Mouse (Mus musculus) gastrocnemius, postnatal 36 days (tissue): ENCODE data around the gene Clic5. TPM values are rescaled to one million over a fixed set of nuclear protein-coding genes. Genes with fewer than 3 reads are reported as not detected.
A peak's percentile ranks its signal among the peaks of the same experiment; 100 is the strongest.
"Not testable (repeated sequence)": the region's sequence is repeated elsewhere in the genome, so short reads cannot be mapped to it uniquely, and the experiment has no call there.

Experiments used
- DNase-seq, 2 experiments: peaks; one replicate each; pipeline ENCODE4 v3.0.0; 2022
- intact Hi-C: fragments of 180-260 bp; cut with DNase I; formaldehyde crosslinking; loops from one replicate; pipeline ENCODE4 v1.15.1; 2025
- long read RNA-seq, 2 experiments: library from polyadenylated mRNA; stranded (forward); transcript quantifications; one replicate each; pipeline ENCODE4 v2.0.0; 2021
- total RNA-seq, 2 experiments: library from RNA; stranded (reverse); gene quantifications; 2 replicates each; pipeline ENCODE4 v1.2.3; 2021

Clic5 gene
- total RNA-seq: 100 to 1,000 TPM; 138 to 144 TPM
- long read RNA-seq, experiment 1, full-length matches to known transcripts: 34 of 75 reads
- long read RNA-seq, experiment 1, partial matches to known transcripts: 2 of 75 reads
- long read RNA-seq, experiment 1, other reads (novel, unspliced or antisense): 39 of 75 reads
- long read RNA-seq, experiment 2, full-length matches to known transcripts: 43 of 81 reads
- long read RNA-seq, experiment 2, partial matches to known transcripts: 1 of 81 reads
- long read RNA-seq, experiment 2, other reads (novel, unspliced or antisense): 37 of 81 reads

DNA sequence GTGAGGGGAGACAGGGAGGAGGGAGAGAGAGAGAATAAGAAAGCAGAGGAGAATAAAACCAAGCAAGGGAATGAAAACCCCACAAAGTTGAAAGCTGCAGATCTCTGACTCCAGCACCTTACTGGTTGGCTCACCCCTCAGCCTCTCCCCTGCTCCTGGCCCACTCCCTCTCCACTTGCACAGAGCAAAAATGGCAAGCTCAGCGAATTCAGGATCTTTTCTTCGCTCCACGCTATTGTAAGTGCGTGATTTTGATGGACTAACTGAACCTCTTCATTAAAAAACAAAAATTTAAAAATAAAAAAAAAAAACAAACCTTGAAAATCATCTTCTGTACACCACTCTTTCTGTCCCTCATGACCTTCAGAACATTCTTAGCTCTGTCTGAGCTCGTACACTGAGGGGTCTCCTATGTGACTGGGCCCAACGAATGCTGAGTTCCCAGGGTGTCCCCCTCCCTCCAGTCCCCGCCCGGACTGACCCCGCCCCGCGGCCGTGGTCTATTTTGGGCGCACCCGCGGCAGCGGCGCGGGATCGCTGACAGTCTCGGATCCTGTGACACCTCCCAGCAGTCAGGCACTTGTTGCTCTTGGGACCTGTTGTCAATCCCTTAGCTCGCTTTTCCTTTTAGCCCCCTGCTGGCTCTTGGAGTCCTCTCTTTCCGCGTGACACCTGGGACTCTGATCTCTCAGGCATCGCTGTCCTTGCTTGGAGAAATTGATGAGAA lies at the start of gene Clic5:
Clic5 (plus strand) TSS at position 543 of the 727 bp plus-strand sequence.
- intact Hi-C loops: loop anchor here (2.0 to 5.0 kb wide), 2 partner anchors 36 to 69 kb away; no protein-coding TSS in a partner anchor

DNA sequence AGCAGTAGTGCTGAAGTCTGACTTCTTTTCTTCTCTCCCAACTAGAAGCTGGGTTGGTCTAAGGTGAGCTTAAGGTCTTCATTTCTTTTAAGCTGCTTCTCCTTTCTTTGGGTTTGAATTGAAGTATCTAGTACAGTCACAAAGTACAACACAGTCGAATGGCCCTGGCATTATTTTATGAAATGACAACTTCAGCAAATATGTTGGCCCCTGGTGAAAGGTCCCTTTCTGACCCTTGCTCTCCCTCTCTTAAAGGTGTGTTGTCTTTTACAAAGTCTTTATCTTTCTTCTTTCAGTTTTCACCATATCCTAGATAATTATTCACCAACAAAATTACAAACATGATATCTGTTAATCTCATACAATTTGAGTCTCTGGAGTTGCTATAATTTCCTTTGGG lies 42.6 kb upstream of the Clic5 start:
- DNase-seq: no peak
- intact Hi-C loops: no loop called here

More for the DNA sequence above, at the start of gene Clic5:
- DNase-seq: peak; percentile 67 to 70

DNA sequence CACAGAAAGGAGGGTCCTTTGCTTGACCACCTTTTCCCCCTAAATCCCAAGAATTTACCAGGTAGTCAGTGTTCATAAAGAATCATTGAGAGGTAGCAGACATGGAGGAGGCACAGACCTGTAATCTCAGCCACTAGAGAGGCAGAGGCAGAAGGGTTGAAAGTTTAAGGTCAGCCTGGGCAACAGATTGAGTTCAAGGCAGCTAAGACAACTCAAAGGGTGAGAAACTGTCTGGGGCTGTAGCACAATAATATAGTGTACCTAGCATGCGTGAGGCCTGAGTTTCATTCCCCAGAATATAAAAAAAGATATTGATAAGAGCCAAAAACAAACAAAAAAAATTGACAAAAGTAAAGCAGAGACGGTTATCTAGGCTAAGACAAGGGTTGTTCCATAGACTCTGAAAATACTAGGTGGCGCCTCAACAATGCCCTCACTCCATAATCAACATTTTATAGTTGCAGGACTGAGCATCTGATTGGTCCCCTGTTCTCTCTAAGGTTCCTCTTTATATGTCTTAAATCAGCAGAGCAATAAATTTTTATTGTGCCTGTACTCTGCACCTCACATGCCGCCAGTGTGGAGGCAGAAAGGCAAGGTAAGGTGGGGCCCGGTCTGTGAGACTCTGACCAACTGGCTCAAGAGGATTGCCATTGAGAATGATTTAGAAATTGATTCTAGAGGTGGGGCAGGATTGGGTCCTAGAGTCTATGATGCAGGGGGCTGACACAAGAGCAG lies 40.1 kb upstream of the Clic5 start:
- DNase-seq: no peak
- intact Hi-C loops: no loop called here

DNA sequence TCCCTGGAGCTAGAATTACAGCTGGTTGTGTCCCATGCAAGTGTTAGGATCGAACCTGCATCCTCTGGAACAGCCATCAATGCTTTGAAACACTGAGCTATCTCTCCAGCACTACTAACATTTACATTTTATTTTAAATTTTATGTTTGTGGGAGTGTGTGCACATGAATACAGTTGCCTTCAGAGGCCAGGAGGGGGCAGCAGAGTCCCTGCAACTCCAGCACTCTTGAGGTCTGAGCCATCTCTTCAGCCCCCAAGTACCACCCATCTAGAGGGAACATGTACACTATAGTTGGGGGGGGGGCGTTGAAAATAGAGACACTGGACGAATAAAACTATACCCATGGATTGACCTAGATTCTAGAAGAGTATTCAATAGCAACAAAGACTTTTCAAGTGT lies 37.3 kb upstream of the Clic5 start:
- DNase-seq: peak in 1 of 2 experiments; percentile 43
- intact Hi-C loops: loop anchor here (2.0 to 5.0 kb wide), 2 partner anchors 36 to 104 kb away; partner anchors contain the start of gene Clic5

DNA sequence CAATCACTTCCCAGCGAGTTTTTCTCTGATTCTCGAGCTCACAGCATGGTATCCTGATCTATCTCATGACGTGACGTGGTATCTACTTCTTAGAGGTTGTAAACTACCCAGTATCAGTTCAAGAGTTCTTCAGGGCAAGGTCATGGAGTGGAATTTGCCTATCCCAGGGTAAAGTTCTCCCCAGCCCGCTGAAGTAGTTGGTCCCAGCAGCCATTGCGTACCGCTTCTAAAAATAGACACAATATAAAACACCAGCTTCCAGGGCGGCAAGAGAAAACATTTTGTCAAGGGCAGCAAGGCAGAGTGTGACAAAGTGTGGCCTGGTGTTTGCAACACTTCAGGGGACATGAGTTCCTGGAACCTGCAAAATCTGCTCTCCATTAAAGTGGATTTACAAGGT lies 36.5 kb upstream of the Clic5 start:
- no peak for DNase-seq
- intact Hi-C loops: loop anchor here (2.0 to 5.0 kb wide), 2 partner anchors 35 to 103 kb away; partner anchors contain the start of gene Clic5

DNA sequence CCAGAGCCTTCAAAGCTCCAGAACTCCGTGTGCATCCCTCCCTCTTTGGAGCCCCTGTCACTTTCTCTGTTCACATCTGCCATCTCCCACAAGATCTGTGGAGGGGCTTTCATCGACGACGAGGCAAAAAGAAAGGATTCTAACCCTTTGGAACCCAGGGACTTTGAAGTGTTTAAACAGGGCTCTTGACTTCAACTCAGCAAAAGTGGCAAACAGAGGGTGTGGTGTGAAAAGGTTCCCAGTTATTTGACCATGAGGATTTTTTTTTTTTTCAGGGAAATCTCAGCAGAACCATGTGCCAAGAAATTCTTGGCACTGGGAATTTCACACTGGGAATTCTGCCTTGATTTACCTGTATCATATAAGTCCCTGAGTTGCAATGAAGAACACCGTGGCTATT lies 34.5 kb upstream of the Clic5 start:
- DNase-seq: no peak
- intact Hi-C loops: loop anchor here (5.0 kb wide), 1 partner anchor 33 kb away; the partner anchor contains the start of gene Clic5

DNA sequence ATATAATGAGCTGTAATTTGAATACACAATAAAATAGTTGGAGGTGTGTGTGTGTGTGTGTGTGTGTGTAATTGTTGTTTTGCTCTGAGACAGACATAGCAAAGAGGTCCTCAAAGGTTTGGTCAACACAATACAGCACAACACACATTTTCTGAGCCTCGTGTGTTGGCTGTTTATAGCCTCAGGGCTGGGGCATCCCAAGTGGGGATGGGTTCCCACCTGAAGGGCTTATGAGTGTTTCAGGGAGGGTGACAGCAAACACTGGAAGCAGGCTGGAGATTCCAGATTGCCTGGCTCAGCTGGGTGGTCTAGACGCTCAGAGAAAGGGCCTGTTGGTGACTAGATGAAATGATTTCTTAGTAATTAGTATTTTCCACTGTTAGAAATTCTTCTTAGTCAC lies 33.2 kb upstream of the Clic5 start:
- intact Hi-C loops: no loop called here
- no peak for DNase-seq

DNA sequence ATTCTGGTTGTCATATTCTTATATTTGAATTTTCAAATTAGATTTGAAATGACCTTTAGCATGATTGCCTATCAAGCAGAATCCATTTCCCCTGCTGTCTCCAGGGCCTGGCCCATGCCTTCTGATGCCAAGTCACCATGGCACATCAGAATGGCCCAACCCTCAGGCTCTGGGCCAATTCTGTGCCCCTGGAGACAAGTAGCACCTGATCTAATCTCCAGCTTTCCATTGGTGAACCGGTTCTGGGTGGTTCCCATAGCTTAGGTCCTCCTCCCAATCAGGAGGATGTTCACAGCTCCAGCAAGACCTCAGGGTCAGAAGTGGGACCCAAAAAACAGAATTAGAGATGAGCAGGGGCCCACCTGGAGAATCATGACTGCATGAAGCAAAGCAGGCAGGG lies 30.2 kb upstream of the Clic5 start:
- intact Hi-C loops: no loop called here
- DNase-seq: no peak

DNA sequence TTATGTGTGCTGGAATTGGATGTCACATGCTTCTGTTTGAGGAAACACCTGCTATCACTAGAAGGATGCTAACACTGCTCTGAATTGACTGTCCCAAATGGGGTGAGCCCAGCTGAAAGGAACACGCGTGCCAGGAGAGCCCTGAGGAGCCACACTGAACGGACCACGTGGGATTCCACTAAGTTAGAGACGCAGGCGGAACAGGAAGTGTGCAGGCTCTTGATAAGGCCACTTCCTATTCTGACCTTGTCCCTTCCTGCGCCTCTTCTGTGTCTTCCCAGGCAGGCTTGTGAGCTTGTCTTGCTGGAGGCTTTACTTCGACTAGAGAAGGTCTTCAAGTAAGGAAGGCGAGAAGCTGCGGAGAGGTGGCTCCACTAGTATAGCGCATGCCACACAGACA lies 27.9 kb upstream of the Clic5 start:
- no peak for DNase-seq
- intact Hi-C loops: no loop called here

DNA sequence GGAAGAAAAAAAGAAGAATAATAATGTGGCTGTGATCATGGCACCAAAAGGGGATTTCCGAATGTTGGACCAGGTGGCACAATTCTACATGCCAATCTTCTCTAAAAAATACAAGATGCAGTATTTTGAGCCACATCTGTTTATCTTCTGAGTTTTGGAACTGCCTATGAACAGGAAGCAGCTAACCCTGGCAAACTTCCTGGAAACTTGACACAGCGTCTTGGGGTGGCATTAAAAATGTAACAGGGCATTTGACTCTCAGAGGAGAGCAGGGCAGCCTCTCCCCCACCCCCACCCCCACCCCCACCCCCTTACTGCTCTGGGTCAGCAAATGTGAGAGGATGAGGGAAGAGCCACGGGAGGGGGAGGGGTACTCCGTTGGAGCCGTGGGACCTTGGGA lies 25.9 kb upstream of the Clic5 start:
- intact Hi-C loops: no loop called here
- DNase-seq: no peak

DNA sequence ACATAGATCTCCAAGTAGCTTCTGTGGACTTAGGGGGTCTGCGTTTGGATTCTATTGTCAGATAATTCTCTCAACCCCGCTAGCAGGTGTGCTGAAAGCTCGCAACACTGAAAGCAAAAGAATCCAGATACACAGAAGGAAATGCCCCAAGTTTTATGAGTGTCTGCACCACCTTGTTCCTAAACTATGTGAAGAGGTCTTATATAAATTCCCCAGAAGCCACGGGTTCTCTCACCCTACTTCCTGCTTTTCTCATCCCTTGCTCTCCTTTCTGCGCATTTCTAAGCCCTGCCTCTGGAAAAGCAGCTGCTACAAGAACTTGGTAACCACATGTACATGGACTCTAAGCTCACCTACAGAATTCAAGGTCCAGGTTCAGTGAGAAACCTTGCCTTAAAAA lies 25.4 kb upstream of the Clic5 start:
- DNase-seq: no peak
- intact Hi-C loops: no loop called here

DNA sequence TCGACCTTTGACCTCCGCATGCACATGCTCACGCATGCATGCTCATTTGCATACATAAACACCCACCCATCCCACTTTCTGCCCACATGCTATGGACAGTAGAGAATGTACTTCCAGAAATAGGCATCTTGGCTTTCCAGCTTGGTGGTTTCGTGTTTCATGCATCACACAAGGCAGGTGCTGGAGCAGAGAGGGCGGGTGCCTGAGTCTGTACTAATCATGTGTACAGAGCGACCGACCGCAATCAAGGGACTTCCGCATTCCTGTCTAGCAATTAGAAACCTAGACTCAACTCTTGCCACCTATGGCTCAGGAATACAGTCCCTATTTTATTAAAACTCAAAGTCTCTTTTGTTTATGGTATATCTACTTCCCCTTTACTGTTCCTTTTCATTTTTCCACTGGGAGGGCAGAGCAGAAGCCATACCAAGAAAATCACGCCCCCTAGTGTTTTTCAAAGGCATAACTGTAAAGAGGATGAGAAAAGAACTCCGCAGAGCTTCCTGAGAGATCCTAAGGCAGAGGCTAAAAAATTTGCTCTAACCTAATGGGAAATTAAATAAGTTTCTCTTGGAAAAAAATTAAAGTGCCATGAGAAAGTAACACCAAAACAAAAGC lies 22.5 kb upstream of the Clic5 start:
- no peak for DNase-seq
- intact Hi-C loops: no loop called here

DNA sequence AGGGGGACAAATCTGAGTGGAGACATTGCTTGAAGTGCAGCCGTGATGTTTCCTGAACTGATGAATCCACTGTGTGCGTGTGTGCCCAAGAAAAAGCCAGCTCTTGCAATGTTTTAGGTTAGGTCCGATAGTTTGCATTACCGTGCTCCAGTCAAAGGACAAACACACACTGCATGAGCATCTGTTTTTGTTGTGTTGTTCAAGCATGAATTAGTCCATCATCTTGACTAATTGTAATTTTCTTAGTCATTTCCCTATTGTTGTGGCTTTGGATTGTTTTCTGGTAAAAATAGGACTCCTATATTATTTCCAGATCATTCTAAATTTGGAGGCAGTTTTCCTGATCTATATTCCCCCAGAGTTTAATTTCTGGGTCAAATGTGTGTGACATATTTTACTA lies 18.7 kb upstream of the Clic5 start:
- intact Hi-C loops: loop anchor here (5.0 kb wide), 1 partner anchor 88 kb away; no protein-coding TSS in a partner anchor
- no peak for DNase-seq

DNA sequence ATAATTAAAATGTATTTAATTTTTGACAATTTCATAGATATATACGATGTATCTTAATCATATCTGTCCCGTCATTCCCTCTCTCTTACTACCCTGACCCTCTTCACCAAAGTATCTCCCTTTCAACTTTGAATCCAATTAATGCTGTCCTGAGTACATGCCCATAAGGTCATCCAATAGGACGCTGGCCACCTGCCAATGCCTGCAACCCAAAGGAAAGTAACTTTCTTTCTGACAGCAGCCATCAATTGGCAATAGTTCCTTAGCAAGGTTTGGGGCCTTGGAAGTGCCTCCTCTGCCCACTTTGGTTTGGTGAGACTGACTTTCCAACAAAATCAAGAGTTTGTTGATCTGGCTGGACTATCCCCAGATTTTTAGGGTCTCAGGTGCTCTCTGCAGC lies 18.1 kb upstream of the Clic5 start:
- intact Hi-C loops: loop anchor here (5.0 kb wide), 1 partner anchor 87 kb away; no protein-coding TSS in a partner anchor
- DNase-seq: no peak

DNA sequence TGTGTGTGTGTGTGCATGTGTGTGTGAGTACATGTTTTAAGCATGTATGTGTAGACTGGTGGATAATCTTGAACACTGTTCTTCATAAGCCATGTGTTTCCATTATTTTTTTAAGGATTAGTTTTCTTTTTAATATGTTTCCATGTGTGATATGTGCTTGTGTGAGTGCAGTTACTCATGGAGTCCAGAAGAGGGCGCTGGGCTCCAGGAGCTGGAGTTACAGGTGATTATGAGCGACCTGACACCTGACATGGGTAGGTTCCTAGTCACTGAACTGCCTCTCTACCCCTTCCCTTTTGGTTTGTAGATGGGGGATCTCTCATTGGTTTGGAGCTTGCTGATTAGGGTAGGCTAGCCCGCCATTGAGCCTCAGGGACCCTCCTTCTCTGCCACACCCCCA lies 16.5 kb upstream of the Clic5 start:
- intact Hi-C loops: loop anchor here (5.0 kb wide), 1 partner anchor 85 kb away; no protein-coding TSS in a partner anchor
- no peak for DNase-seq

DNA sequence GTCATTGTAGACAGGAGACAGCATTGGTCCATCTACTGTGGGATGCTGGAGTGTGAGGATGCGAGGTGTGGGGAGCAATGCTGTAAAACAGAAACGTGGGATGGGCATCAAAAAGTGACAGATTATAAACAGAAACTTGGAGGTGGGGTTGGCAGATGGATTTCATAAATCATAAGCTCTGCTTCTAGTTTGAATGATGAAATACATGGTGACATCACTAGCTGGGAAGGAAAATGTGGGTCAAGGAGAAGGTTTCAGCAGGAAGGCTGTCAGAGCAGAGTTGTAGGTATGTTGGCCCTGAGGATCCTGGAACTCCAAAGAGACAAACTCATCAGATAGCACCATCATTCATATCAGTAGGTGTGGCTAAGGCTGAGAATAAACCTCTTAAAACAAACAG lies 15.0 kb upstream of the Clic5 start:
- DNase-seq: no peak
- intact Hi-C loops: loop anchor here (5.0 kb wide), 1 partner anchor 84 kb away; no protein-coding TSS in a partner anchor

DNA sequence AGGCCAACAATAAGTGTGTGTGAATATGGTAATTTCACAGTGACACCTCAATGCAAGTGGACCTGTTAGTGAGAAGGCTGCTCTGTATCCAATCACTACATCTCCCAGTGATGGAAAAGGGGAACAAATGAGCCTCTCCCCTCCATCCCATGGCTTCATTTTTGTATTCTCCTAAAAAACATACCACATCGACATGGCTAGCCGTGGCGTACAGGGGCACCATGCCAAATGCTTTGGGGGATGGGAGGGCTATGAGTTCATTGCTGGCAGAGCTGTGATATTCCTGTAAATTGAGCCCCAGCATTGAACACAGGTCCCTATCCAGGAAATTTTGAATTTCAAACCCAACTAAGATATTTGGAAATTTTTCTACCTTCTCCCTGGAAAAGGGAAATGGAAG lies 11.1 kb upstream of the Clic5 start:
- no peak for DNase-seq
- intact Hi-C loops: no loop called here

DNA sequence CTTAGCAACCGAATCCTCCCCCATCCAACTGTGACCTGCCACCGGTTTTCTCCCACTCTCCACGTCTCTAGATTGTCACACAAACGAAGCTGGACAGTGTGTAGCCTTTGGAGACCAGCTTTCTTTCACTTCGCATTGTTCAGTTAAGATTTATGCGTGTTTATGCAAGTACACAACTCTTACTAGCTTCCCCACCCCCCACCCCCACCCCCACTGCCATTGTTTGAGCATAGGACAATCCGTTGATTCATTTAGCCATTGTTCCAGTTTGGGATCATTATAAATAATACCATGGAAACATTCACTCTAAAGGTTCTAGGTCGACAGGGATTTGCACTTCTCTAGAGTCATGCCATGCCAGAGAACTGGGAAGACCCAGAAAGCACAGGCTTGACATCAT lies 7.0 kb upstream of the Clic5 start:
- no peak for DNase-seq

DNA sequence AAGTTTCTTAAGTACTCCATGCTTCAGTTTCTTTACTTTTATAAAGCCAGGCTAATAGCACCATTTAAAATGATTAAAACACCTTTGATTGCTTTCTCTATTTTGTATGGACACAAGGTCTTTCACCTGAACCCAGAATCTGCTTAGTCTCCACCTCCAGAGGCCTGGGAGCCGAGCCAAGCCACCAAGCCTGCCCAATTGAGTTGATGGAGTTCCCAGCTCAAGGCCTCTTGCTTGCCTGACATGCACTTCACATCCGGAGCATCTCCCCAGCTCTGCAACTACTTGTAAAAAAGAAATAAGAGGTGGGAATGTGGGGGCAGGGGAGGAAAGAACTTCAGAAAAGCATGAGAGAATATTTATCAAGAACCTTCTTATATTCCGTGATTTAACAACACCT lies 1.5 kb upstream of the Clic5 start:
- intact Hi-C loops: loop anchor here (5.0 kb wide), 1 partner anchor 35 kb away; no protein-coding TSS in a partner anchor
- DNase-seq: no peak

More for the DNA sequence above, 7.0 kb upstream of the Clic5 start:
- intact Hi-C loops: no loop called here

DNA sequence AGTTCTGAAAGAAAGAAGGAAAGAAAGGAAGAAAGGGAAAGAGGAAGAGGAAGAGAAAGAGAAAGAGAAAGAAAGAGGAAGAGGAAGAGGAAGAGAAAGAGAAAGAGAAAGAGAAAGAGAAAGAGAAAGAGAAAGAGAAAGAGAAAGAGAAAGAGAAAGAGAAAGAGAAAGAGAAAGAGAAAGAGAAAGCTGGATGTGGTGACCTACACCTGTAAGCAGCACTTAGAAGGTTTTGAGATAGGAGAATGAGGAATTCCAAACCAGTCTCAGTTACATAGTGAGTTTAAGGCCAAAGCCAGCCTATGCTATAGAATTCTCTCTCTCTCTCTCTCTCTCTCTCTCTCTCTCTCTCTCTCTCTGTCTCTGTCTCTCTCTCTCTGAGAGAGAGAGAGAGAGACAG lies 847 bp upstream of the Clic5 start:
- DNase-seq: not testable (repeated sequence)
- intact Hi-C loops: loop anchor here (5.0 kb wide), 1 partner anchor 35 kb away; no protein-coding TSS in a partner anchor
